Mouse (Mus musculus): Measurements from ENCODE around the gene Pcsk7.
A peak's percentile ranks its signal among the peaks of the same experiment; 100 is the strongest.

Gene Pcsk7

GRCm38 (mm10) chr9:45939794-45940193, 33.5 kb downstream of the Pcsk7 start:
- no peak for DNase-seq

GRCm38 (mm10) chr9:45941329-45941888, 35.1 kb downstream of the Pcsk7 start:
- DNase-seq, result peak; percentile 58

GRCm38 (mm10) chr9:45942464-45942863, 36.2 kb downstream of the Pcsk7 start:
- no peak for DNase-seq

- no peak for DNase-seq
These were observed 36.6 kb downstream of the Pcsk7 start for GRCm38 (mm10) chr9:45942916-45943315.

GRCm38 (mm10) chr9:45943628-45944505, 37.6 kb downstream of the Pcsk7 start:
- DNase-seq, result peak; percentile 27

- DNase-seq, result peak; percentile 74
These were observed 38.5 kb downstream of the Pcsk7 start for GRCm38 (mm10) chr9:45944506-45945400.

GRCm38 (mm10) chr9:45945721-45946120, 39.4 kb downstream of the Pcsk7 start:
- peak; percentile 60 for DNase-seq

- peak; percentile 32 for DNase-seq
These were observed 40.0 kb downstream of the Pcsk7 start for GRCm38 (mm10) chr9:45946182-45946871.

- DNase-seq, result no peak
These were observed 40.5 kb downstream of the Pcsk7 start for GRCm38 (mm10) chr9:45946872-45947183.

- no peak for DNase-seq
These were observed 45.8 kb downstream of the Pcsk7 start for GRCm38 (mm10) chr9:45952057-45952456.

GRCm38 (mm10) chr9:45952890-45953289, 46.6 kb downstream of the Pcsk7 start:
- no peak for DNase-seq

GRCm38 (mm10) chr9:45953511-45954293, 47.4 kb downstream of the Pcsk7 start:
- DNase-seq, result no peak

- peak; percentile 68 for DNase-seq
These were observed 48.2 kb downstream of the Pcsk7 start for GRCm38 (mm10) chr9:45954294-45955106.

- DNase-seq, result peak; percentile 90
These were observed 49.0 kb downstream of the Pcsk7 start, which contains the start of gene Sidt2 for GRCm38 (mm10) chr9:45955107-45955963. Gene Sidt2, minus strand, starts transcription at chr9:45955258.

- no peak for DNase-seq
These were observed 51.9 kb downstream of the Pcsk7 start for GRCm38 (mm10) chr9:45958023-45958670.

GRCm38 (mm10) chr9:45958851-45959250, 52.6 kb downstream of the Pcsk7 start:
- DNase-seq, result no peak

- DNase-seq, result no peak
These were observed 53.4 kb downstream of the Pcsk7 start for GRCm38 (mm10) chr9:45959661-45960060.

GRCm38 (mm10) chr9:45961855-45962254, 55.6 kb downstream of the Pcsk7 start:
- no peak for DNase-seq

GRCm38 (mm10) chr9:45963577-45963976, 57.3 kb downstream of the Pcsk7 start:
- DNase-seq, result no peak

Measured in thymus, postnatal 4 days (tissue).